Mouse (Mus musculus) mesoderm, embryonic 11.5 days (tissue): ENCODE results near the gene Pitpnb.
A peak's percentile ranks its signal among the peaks of the same experiment; 100 is the strongest.

Source experiments
- DNase-seq: peaks from one replicate; pipeline ENCODE4 v3.0.0-alpha.2; 2012; ENCODE audit warnings: low read depth, low spot score

Pitpnb gene

GRCm38 (mm10) chr5:111421424-111421823, 90.9 kb downstream of the Pitpnb start:
- DNase-seq, result no peak

GRCm38 (mm10) chr5:111422058-111422800, 91.7 kb downstream of the Pitpnb start:
- DNase-seq, result no peak

GRCm38 (mm10) chr5:111423011-111423410, 92.4 kb downstream of the Pitpnb start:
- DNase-seq, result no peak

GRCm38 (mm10) chr5:111423616-111424015, 93.1 kb downstream of the Pitpnb start:
- DNase-seq, result no peak

GRCm38 (mm10) chr5:111425813-111426212, 95.2 kb downstream of the Pitpnb start:
- no peak for DNase-seq

DNA sequence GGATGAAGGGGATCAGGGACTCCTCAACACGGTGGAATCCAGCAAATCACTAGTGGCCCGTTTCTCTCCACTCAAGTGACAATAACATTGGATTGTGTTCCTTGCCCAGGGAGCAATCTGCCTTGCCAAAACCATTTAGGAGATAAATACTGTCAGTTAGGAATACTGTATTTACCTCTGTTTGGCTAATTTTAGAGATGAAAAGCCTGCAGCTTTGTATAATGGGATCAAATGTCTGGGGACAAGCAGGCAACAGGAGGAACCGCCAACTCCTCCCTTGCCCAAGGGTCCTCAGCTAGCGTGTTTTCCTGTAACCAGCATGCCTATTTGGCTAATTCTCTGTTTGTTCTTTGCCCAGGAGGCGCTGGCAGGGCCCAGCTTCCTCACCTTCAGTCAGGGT, 95.7 kb downstream of the Pitpnb start:
- DNase-seq, result no peak

GRCm38 (mm10) chr5:111428882-111429281, 98.3 kb downstream of the Pitpnb start:
- DNase-seq, result no peak

DNA sequence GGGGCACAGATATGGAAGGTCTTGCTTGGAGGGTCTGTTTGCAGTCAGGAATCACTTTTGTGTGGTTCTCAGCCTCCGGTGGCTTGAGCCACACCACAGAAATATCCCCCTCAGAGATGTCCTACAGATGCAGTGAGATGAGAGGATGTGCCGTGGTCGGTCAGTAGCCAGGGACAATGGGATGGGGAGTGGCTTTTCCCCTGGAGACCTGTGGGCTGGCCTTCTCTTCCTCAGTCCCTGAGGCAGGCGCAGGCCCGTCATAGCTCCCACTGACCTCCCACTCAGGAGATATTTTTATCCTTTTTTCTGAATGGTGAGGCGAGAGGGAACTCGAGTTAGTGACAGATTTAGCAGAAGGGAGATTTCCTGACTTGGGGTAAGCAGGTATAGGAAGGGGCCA, 99.2 kb downstream of the Pitpnb start:
- DNase-seq, result no peak

GRCm38 (mm10) chr5:111431007-111431730, 100.6 kb downstream of the Pitpnb start:
- DNase-seq, result no peak

DNA sequence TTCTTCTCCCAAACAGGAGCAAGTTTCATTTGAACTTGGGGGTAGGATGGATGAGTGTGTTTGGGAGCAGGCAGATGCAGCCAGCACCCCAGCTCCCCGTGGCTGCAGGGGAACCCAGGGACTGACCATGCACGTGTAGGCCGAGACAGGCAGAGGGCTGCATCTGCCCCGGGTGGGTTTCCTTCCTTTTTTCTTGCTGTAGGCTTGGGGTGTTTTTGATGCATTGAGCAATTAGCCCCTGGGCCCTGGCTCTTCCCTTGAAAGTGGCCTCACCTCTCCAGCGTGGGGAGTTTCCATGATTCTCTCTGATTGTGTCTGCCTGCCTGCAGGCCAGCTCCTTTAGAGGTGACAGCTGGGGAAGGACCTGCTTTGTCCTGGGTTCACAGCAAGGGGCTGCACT, 102.3 kb downstream of the Pitpnb start:
- no peak for DNase-seq

- peak; percentile 57 for DNase-seq
Measured at GRCm38 (mm10) chr5:111434342-111434842, 103.8 kb downstream of the Pitpnb start.

DNA sequence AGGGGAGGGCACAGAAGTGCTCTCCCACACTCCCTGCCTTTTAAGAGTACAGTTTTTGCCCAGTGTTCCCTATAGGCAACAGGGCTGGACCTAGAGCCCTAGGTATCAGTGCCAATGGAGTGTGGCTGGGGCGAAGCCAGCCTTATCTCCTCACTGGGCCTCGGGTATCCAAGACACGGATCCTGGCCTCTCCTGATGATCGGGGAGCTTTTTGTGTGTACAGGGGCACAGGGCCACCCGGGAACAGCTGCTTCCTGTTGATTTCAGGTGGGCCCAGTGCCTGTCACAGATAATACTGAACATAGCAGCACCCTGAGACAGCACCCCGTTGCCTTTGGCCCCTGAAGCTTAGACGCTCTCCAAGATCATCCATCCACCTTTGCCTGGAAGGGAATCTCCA, 105.7 kb downstream of the Pitpnb start:
- no peak for DNase-seq

DNA sequence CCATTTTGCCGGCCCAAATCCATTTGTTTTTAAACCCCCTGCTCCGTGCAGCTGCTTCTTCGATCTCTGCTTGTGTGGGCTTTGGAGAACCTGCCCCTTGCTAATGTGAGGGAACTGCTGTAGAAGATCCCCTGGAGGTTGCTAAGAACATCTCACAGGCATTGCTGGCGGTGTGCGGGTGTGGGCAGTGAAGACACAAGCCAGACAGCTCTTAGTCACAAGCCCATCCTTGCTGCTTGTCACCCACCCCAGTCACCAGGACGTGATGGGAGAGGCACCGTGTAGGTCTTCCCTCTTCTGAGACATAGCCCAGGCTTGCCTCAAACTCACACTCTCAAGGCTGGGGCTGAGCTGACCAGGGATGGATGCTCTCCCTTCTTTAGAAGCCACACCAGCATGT, 106.6 kb downstream of the Pitpnb start:
- DNase-seq, result no peak
